ENCODE assay signal across 8 mouse cellular contexts in the genomic region with DNA sequence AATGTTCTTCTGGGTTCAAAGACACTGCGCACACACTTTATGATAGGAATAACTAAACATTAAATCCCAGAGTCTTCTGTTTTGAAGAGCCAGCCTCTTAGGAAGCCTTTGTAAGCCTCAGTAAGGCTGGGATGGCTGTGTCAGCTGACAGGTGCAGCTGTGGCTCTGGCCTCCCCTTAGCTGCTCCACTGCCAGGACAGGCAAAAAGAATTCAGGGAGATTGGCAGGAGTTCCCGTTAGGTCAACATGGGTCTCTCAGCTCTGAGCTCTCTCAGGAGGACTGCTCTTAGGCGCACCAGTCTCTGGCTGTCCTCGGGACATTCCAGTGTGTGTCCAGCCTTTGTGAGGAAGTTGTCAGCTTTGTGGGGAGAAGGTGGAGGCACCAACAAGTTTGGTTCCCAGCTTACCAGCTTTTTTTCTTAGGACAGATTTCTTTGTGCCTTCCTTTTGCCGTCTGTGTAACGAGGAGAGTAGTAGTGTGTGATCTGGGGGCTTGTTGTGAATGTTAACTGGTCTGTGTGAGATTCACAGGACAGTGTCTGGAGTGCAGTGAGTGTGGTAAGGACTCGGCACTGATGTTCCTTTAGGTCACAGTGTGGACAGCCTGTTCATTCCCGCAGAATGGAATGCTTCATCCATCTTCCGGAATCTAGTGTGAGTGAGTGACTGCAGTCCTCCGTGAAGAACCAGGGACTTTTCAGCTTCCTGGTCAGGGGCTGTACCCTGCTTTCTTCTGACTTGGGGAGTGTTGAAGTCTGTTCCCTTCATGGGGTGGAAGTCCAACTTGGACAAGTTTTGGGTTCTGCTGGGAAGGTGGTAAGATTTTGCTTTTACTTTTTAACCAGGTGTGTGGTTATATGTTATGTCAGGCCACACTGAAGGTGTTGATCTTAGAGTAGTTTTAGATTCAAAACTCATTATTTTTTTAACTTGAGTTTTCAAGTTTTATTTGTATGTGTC. TPM values are rescaled to one million over a fixed set of nuclear protein-coding genes. Genes with fewer than 3 reads are reported as not detected.
A peak's percentile ranks its signal among the peaks of the same experiment; 100 is the strongest.
DNase-seq lines count a peak whose midpoint lies in the region; ATAC-seq and TF ChIP-seq lines count a peak whose summit lies in the region.

No protein-coding gene starts in this region.

- peak; percentile 49; the same call in 1 of the 2 replicates for ATAC-seq in forebrain, embryonic 14.5 days
- 0 out of 2 replicates have a peak, but pooled peaks have one; percentile 54 for ATAC-seq in hindbrain, embryonic 14.5 days (ENCODE audit: low FRiP score)
- ATAC-seq in lung, embryonic 16.5 days (ENCODE audit: low read depth): peak; percentile 59
- ATAC-seq in stomach, embryonic 16.5 days (ENCODE audit: insufficient read depth, low FRiP score): 0 out of 2 replicates have a peak, but pooled peaks have one; percentile 22

- 31% methylated on average over 10 of the region's 10 CpGs for WGBS in forebrain, embryonic 14.5 days
- 23% methylated on average over 10 of the region's 10 CpGs for WGBS in hindbrain, embryonic 14.5 days
- WGBS in lung, embryonic 16.5 days: 29% methylated on average over 10 of the region's 10 CpGs
- 36% methylated on average over 10 of the region's 10 CpGs for WGBS in stomach, embryonic 16.5 days

- peak overlapping the region; percentile 70 for H3K27ac ChIP-seq in forebrain, embryonic 14.5 days (ENCODE audit: low read depth, low read length)
- peak overlapping the region; percentile 33 for H3K27ac ChIP-seq in hindbrain, embryonic 14.5 days
- H3K27ac ChIP-seq in lung, embryonic 16.5 days (ENCODE audit: low read length): peak overlapping the region; percentile 60
- H3K27ac ChIP-seq in stomach, embryonic 16.5 days (ENCODE audit: low read length): peak overlapping the region; percentile 60

- H3K9me3 ChIP-seq in forebrain, embryonic 14.5 days (replicated peaks; ENCODE audit: control insufficient read depth, low read length): no peaks in the 10 kb centered on the region
- H3K9me3 ChIP-seq in hindbrain, embryonic 14.5 days (ENCODE audit: control insufficient read depth, low read length): no peaks in the 10 kb centered on the region
- H3K9me3 ChIP-seq in lung, embryonic 16.5 days (ENCODE audit: control insufficient read depth, low read length): no peaks in the 10 kb centered on the region
- no peaks in the 10 kb centered on the region for H3K9me3 ChIP-seq in stomach, embryonic 16.5 days (replicated peaks; ENCODE audit: control insufficient read depth, low read length)

- peak; percentile 82 for DNase-seq in brain, embryonic 14.5 days (ENCODE audit: low read depth)
- DNase-seq in forebrain, embryonic 14.5 days (ENCODE audit: low spot score): peak; percentile 64
- no peak for DNase-seq in hindbrain, embryonic 14.5 days (ENCODE audit: low spot score)
- DNase-seq in layer of hippocampus, adult 9-10 months (ENCODE audit: low spot score): no peak
- no peak for DNase-seq in right cerebral cortex, postnatal 14 days
- DNase-seq in frontal cortex, postnatal 10 days (ENCODE audit: low spot score in 2 of 2): no peak

- H3K4me1 ChIP-seq in forebrain, embryonic 14.5 days (ENCODE audit: control insufficient read depth, insufficient read depth, low read length): peaks cover 59% of the 10 kb centered on the region
- peaks cover 38% of the 10 kb centered on the region for H3K4me1 ChIP-seq in hindbrain, embryonic 14.5 days (replicated peaks; ENCODE audit: control insufficient read depth, insufficient read depth, low read length)
- H3K4me1 ChIP-seq in lung, embryonic 16.5 days (replicated peaks; ENCODE audit: control insufficient read depth, insufficient read depth, low read length): peaks cover 65% of the 10 kb centered on the region
- H3K4me1 ChIP-seq in stomach, embryonic 16.5 days (ENCODE audit: control insufficient read depth, insufficient read depth, low read length): peaks cover 63% of the 10 kb centered on the region

- H3K4me3 ChIP-seq in forebrain, embryonic 14.5 days (ENCODE audit: low read depth, low read length): no peak overlapping the region
- no peak overlapping the region for H3K4me3 ChIP-seq in hindbrain, embryonic 14.5 days (replicated peaks; ENCODE audit: low read length)
- H3K4me3 ChIP-seq in lung, embryonic 16.5 days (ENCODE audit: low read length): no peak overlapping the region
- no peak overlapping the region for H3K4me3 ChIP-seq in stomach, embryonic 16.5 days (replicated peaks; ENCODE audit: low read length)

- peak overlapping the region; percentile 0; the same call in 1 of the 2 replicates for H3K4me2 ChIP-seq in forebrain, embryonic 14.5 days (ENCODE audit: low read length)
- no peak overlapping the region for H3K4me2 ChIP-seq in hindbrain, embryonic 14.5 days (replicated peaks)
- H3K4me2 ChIP-seq in lung, embryonic 16.5 days (ENCODE audit: low read depth, low read length): peak overlapping the region; percentile 16
- peak overlapping the region; percentile 9; the same call in 1 of the 2 replicates for H3K4me2 ChIP-seq in stomach, embryonic 16.5 days (ENCODE audit: low read depth, low read length)

- no peaks in the 10 kb centered on the region for H3K27me3 ChIP-seq in forebrain, embryonic 14.5 days (replicated peaks; ENCODE audit: control insufficient read depth, insufficient read depth, low read length)
- no peaks in the 10 kb centered on the region for H3K27me3 ChIP-seq in hindbrain, embryonic 14.5 days (ENCODE audit: control insufficient read depth, insufficient read depth, low read length)
- no peaks in the 10 kb centered on the region for H3K27me3 ChIP-seq in lung, embryonic 16.5 days (ENCODE audit: control insufficient read depth, insufficient read depth, low read depth, low read length)
- H3K27me3 ChIP-seq in stomach, embryonic 16.5 days (ENCODE audit: control insufficient read depth, insufficient read depth, low read length): no peaks in the 10 kb centered on the region

- no peak for TF ChIP-seq POLR2A in brain, embryonic 14.5 days (IDR thresholded peaks at IDR 0.05; ENCODE audit: borderline replicate concordance, extremely low read depth, insufficient read depth, insufficient read length, poor library complexity, severe bottlenecking)

- H3K9ac ChIP-seq in forebrain, embryonic 14.5 days (ENCODE audit: low read length): 0 out of 2 replicates have a peak overlapping the region, but pooled peaks have one; percentile 2
- no peak overlapping the region for H3K9ac ChIP-seq in hindbrain, embryonic 14.5 days
- H3K9ac ChIP-seq in lung, embryonic 16.5 days (ENCODE audit: low read length): no peak overlapping the region
- H3K9ac ChIP-seq in stomach, embryonic 16.5 days (ENCODE audit: low read length): peak overlapping the region; percentile 36

- H3K36me3 ChIP-seq in forebrain, embryonic 14.5 days (ENCODE audit: control insufficient read depth, insufficient read depth, low read length): no peaks in the 10 kb centered on the region
- H3K36me3 ChIP-seq in hindbrain, embryonic 14.5 days (replicated peaks; ENCODE audit: control insufficient read depth, insufficient read depth): no peaks in the 10 kb centered on the region
- H3K36me3 ChIP-seq in lung, embryonic 16.5 days (ENCODE audit: control insufficient read depth, insufficient read depth, low read length): no peaks in the 10 kb centered on the region
- H3K36me3 ChIP-seq in stomach, embryonic 16.5 days (ENCODE audit: control insufficient read depth, insufficient read depth, low read length): no peaks in the 10 kb centered on the region

- no peak for TF ChIP-seq CTCF in brain, embryonic 14.5 days (IDR thresholded peaks at IDR 0.05; ENCODE audit: borderline replicate concordance, extremely low read depth, insufficient read depth, insufficient read length)

RNA-seq across cellular contexts. Expression of a gene that starts 12.9 kb away (rescaled TPM):
- 15.5 and 18.2 TPM in 2 replicates for polyA plus RNA-seq in brain, embryonic 14.5 days (2012; rRNA removed)
- polyA plus RNA-seq in forebrain, embryonic 14.5 days (2014; fragmentation: Nextera tagmentation; extraction: Ambion mirVana): 13.6 and 18.1 TPM in 2 replicates
- 14.8 and 15.2 TPM in 2 replicates for polyA plus RNA-seq in hindbrain, embryonic 14.5 days (2014; fragmentation: Nextera tagmentation; extraction: Ambion mirVana)
- 34.1 and 35.7 TPM in 2 replicates for polyA plus RNA-seq in lung, embryonic 16.5 days (2015; fragmentation: Nextera tagmentation; extraction: Ambion mirVana)
- polyA plus RNA-seq in stomach, embryonic 16.5 days (2015; fragmentation: Nextera tagmentation; extraction: Ambion mirVana): 20.4 and 23.6 TPM in 2 replicates

Comparison
In these comparisons a context has a peak if more than half of its experiments do, and no peak if none do; other contexts are left out.
1. DNase-seq: peak in brain, embryonic 14.5 days (single experiment) and forebrain, embryonic 14.5 days (single experiment); none in hindbrain, embryonic 14.5 days (single experiment), layer of hippocampus, adult 9-10 months (single experiment), right cerebral cortex, postnatal 14 days (single experiment) and frontal cortex, postnatal 10 days (0 of 2).
2. H3K9ac ChIP-seq: peak in forebrain, embryonic 14.5 days (single experiment) and stomach, embryonic 16.5 days (single experiment); none in hindbrain, embryonic 14.5 days (single experiment) and lung, embryonic 16.5 days (single experiment).
3. Peak in every context shown above with its lines, with median percentiles within 50 percentile points of each other: ATAC-seq and H3K27ac ChIP-seq.